In the genomic region with DNA sequence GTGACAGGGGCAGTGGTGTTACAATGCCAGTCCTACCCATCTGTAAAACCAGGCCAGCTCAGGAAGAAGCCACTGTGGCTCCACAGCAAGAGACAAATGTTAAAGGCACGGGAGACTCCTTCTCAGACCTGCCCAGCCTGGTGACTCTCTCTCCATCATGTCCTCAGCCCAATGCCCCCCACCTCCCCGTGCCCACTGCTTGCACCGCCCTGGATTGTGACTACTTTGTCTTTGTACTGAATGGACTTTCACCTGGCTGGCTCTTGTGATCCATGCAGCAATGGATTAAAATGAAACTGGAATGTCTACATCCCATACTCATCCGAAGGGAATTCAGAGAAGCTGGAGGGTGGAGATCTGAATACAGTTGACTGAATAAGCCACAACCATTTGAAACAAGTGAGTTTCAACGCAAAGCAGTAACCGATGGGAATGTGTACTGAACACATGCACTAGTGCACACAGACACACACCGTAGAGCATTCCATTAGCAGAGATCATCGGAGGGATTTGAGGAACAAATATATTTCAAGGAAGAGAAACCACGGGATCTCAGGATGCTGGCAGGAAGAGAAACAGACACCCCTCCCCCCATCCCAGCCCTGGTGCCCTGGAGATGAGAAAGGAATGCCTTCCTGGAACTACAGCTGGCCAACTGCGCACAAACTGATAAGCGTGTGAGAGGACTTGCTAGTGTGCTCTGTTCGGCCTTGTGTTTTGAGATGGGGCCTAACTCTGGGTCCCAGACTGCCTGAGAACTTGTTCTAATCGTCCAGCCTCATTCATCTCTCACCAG, we compare ENCODE assay signal across 9 mouse cellular contexts. TPM values are rescaled to one million over a fixed set of nuclear protein-coding genes. Genes with fewer than 3 reads are reported as not detected.
A peak's percentile ranks its signal among the peaks of the same experiment; 100 is the strongest.
DNase-seq lines count a peak whose midpoint lies in the region; ATAC-seq and TF ChIP-seq lines count a peak whose summit lies in the region.
"Had no signal": no experiment of that assay in that cellular context is flagged by ENCODE, and none has a peak within 500 bp of the region (broad histone marks: within the 10 kb centered on the region; RNA-seq: fewer than 3 reads in every experiment).

No protein-coding gene starts in this region.

- DNase-seq in kidney, adult 18-20 months: peak; percentile 23
- DNase-seq in embryo, embryonic 11 days: peak; percentile 62
- no peak for DNase-seq in urinary bladder, postnatal 10 days (ENCODE audit: low spot score)
- no peak for DNase-seq in cerebellum, adult 18-20 months
- no peak for DNase-seq in cerebellum, adult 9-11 months

- no peak overlapping the region for H3K9ac ChIP-seq in kidney, embryonic 16.5 days (replicated peaks; ENCODE audit: low read length)
- H3K9ac ChIP-seq in intestine, postnatal 0 days (ENCODE audit: low read depth, low read length): no peak overlapping the region; the same call in 1 of the 2 replicates
- 0 out of 2 replicates have a peak overlapping the region, but pooled peaks have one; percentile 3 for H3K9ac ChIP-seq in neural tube, embryonic 13.5 days
- H3K9ac ChIP-seq: limb, embryonic 13.5 days had no signal

- H3K9me3 ChIP-seq in kidney, embryonic 16.5 days (ENCODE audit: low read length): no peaks in the 10 kb centered on the region
- H3K9me3 ChIP-seq in intestine, postnatal 0 days (ENCODE audit: control insufficient read depth): no peaks in the 10 kb centered on the region
- no peaks in the 10 kb centered on the region for H3K9me3 ChIP-seq in neural tube, embryonic 13.5 days
- H3K9me3 ChIP-seq: limb, embryonic 13.5 days had no signal

- no peak for ATAC-seq in kidney, embryonic 16.5 days (ENCODE audit: low FRiP score, low TSS enrichment)
- ATAC-seq in intestine, postnatal 0 days: peak; percentile 56; the same call in 1 of the 2 replicates
- no peak for ATAC-seq in neural tube, embryonic 13.5 days (ENCODE audit: low read depth)

- H3K27ac ChIP-seq in kidney, embryonic 16.5 days (ENCODE audit: low read length): no peak overlapping the region
- no peak overlapping the region; the same call in 1 of the 2 replicates for H3K27ac ChIP-seq in intestine, postnatal 0 days (ENCODE audit: low read depth, low read length)
- no peak overlapping the region for H3K27ac ChIP-seq in neural tube, embryonic 13.5 days (replicated peaks)
- H3K27ac ChIP-seq: limb, embryonic 13.5 days had no signal

- H3K36me3 ChIP-seq in kidney, embryonic 16.5 days (ENCODE audit: insufficient read depth, low read length): no peaks in the 10 kb centered on the region
- no peaks in the 10 kb centered on the region for H3K36me3 ChIP-seq in intestine, postnatal 0 days (ENCODE audit: control insufficient read depth, insufficient read depth)
- no peaks in the 10 kb centered on the region for H3K36me3 ChIP-seq in neural tube, embryonic 13.5 days
- H3K36me3 ChIP-seq: limb, embryonic 13.5 days had no signal

- peaks cover 14% of the 10 kb centered on the region for H3K4me1 ChIP-seq in kidney, embryonic 16.5 days (ENCODE audit: insufficient read depth, low read length)
- H3K4me1 ChIP-seq in intestine, postnatal 0 days (replicated peaks; ENCODE audit: control insufficient read depth, insufficient read depth, low read length): peaks cover 6% of the 10 kb centered on the region; the same call in 1 of the 2 replicates
- H3K4me1 ChIP-seq in neural tube, embryonic 13.5 days (replicated peaks): peaks cover 14% of the 10 kb centered on the region
- H3K4me1 ChIP-seq: limb, embryonic 13.5 days had no signal

- H3K27me3 ChIP-seq in kidney, embryonic 16.5 days (ENCODE audit: insufficient read depth, low read length): no peaks in the 10 kb centered on the region; the same call in 1 of the 2 replicates
- H3K27me3 ChIP-seq in intestine, postnatal 0 days (replicated peaks; ENCODE audit: control insufficient read depth, insufficient read depth, low read length): no peaks in the 10 kb centered on the region
- no peaks in the 10 kb centered on the region for H3K27me3 ChIP-seq in neural tube, embryonic 13.5 days
- H3K27me3 ChIP-seq: limb, embryonic 13.5 days had no signal

- no peak overlapping the region for H3K4me3 ChIP-seq in kidney, embryonic 16.5 days (ENCODE audit: low read length)
- no peak overlapping the region for H3K4me3 ChIP-seq in intestine, postnatal 0 days (ENCODE audit: low read depth, low read length)
- no peak overlapping the region for H3K4me3 ChIP-seq in neural tube, embryonic 13.5 days
- H3K4me3 ChIP-seq: limb, embryonic 13.5 days had no signal

- no peak for TF ChIP-seq CTCF in intestine, postnatal 0 days (IDR thresholded peaks at IDR 0.05; ENCODE audit: low read depth)

- no peak overlapping the region for H3K4me2 ChIP-seq in kidney, embryonic 16.5 days (replicated peaks; ENCODE audit: low read depth, low read length)
- no peak overlapping the region for H3K4me2 ChIP-seq in intestine, postnatal 0 days (replicated peaks; ENCODE audit: low read depth)
- H3K4me2 ChIP-seq in neural tube, embryonic 13.5 days: no peak overlapping the region
- H3K4me2 ChIP-seq: limb, embryonic 13.5 days had no signal

- WGBS in kidney, embryonic 16.5 days: 60% methylated on average over 13 of the region's 13 CpGs
- WGBS in intestine, postnatal 0 days: 45% methylated on average over 13 of the region's 13 CpGs
- 49% methylated on average over 13 of the region's 13 CpGs for WGBS in neural tube, embryonic 13.5 days

RNA-seq across cellular contexts. Expression of gene Fam163a, which starts 17.6 kb away (rescaled TPM):
- polyA plus RNA-seq in kidney, embryonic 16.5 days (2015; fragmentation: Nextera tagmentation; extraction: Ambion mirVana): 0.61 and 0.94 TPM in 2 replicates
- 1.6 and 1.8 TPM in 2 replicates for polyA plus RNA-seq in intestine, postnatal 0 days (2015; fragmentation: Nextera tagmentation; extraction: Ambion mirVana)
- polyA plus RNA-seq in neural tube, embryonic 13.5 days (2015; fragmentation: Nextera tagmentation; extraction: Ambion mirVana): 6.2 and 7.2 TPM in 2 replicates

Comparison
In these comparisons a context has a peak if more than half of its experiments do, and no peak if none do; other contexts are left out.
1. DNase-seq: peak in kidney, adult 18-20 months (single experiment) and embryo, embryonic 11 days (single experiment); none in urinary bladder, postnatal 10 days (single experiment), cerebellum, adult 18-20 months (0 of 2) and cerebellum, adult 9-11 months (single experiment).